In genomic region chr3:120073528-120073927, GRCm38 (mm10) we compare ENCODE assay signal across 23 mouse cellular contexts.
A peak's percentile ranks its signal among the peaks of the same experiment; 100 is the strongest.
DNase-seq lines count a peak whose midpoint lies in the region; ATAC-seq lines count a peak whose summit lies in the region.
"Had no signal": no experiment of that assay in that cellular context is flagged by ENCODE, and none has a peak within 500 bp of the region (broad histone marks: within the 10 kb centered on the region; RNA-seq: fewer than 3 reads in every experiment).

No protein-coding gene starts in this region.

- DNase-seq in lung, postnatal 4 days, result no peak
- DNase-seq in retina, postnatal 1 day, result peak; percentile 60
- DNase-seq in retina, embryonic 14.5 days (ENCODE audit: low spot score), result no peak
- DNase-seq in embryonic facial prominence, embryonic 14.5 days (ENCODE audit: low spot score), result peak; percentile 1
- no peak for DNase-seq in adrenal gland, postnatal 14 days
- DNase-seq: adrenal gland, postnatal 10 days; cerebellum, adult 11 months; cerebellum, adult 2 months; cerebellum, adult 9-11 months; cerebellum, postnatal 25 days; embryo, embryonic 11 days; gastrocnemius, postnatal 10 days; gastrocnemius, postnatal 36 days; heart, adult 2 months had no signal

- H3K36me3 ChIP-seq in lung, embryonic 15.5 days, result no peaks in the 10 kb centered on the region
- H3K36me3 ChIP-seq in embryonic facial prominence, embryonic 14.5 days (ENCODE audit: control insufficient read depth, insufficient read depth, low read length), result no peaks in the 10 kb centered on the region
- H3K36me3 ChIP-seq: embryonic facial prominence, embryonic 12.5 days; forebrain, embryonic 10.5 days; heart, embryonic 10.5 days; hindbrain, embryonic 12.5 days; hindbrain, embryonic 15.5 days had no signal

- H3K9me3 ChIP-seq in lung, embryonic 15.5 days, result no peaks in the 10 kb centered on the region
- H3K9me3 ChIP-seq in embryonic facial prominence, embryonic 14.5 days (ENCODE audit: control insufficient read depth, low read length), result no peaks in the 10 kb centered on the region
- H3K9me3 ChIP-seq: embryonic facial prominence, embryonic 12.5 days; forebrain, embryonic 10.5 days; forebrain, embryonic 13.5 days; heart, embryonic 10.5 days; hindbrain, embryonic 12.5 days; hindbrain, embryonic 15.5 days had no signal

- no peak overlapping the region for H3K4me2 ChIP-seq in lung, embryonic 15.5 days
- no peak overlapping the region for H3K4me2 ChIP-seq in embryonic facial prominence, embryonic 14.5 days (ENCODE audit: low read depth, low read length)
- H3K4me2 ChIP-seq: embryonic facial prominence, embryonic 12.5 days; forebrain, embryonic 13.5 days; hindbrain, embryonic 12.5 days; hindbrain, embryonic 15.5 days had no signal

- H3K4me3 ChIP-seq in lung, embryonic 15.5 days, result no peak overlapping the region
- H3K4me3 ChIP-seq in embryonic facial prominence, embryonic 14.5 days (ENCODE audit: low read depth, low read length), result no peak overlapping the region
- H3K4me3 ChIP-seq: embryonic facial prominence, embryonic 12.5 days; forebrain, embryonic 10.5 days; forebrain, embryonic 13.5 days; heart, adult 2 months; heart, embryonic 10.5 days; hindbrain, embryonic 12.5 days; hindbrain, embryonic 15.5 days had no signal

- no peaks in the 10 kb centered on the region for H3K4me1 ChIP-seq in lung, embryonic 15.5 days
- H3K4me1 ChIP-seq in embryonic facial prominence, embryonic 14.5 days (ENCODE audit: control insufficient read depth, insufficient read depth, low read length), result no peaks in the 10 kb centered on the region
- H3K4me1 ChIP-seq: embryonic facial prominence, embryonic 12.5 days; forebrain, embryonic 13.5 days; heart, embryonic 10.5 days; hindbrain, embryonic 12.5 days; hindbrain, embryonic 15.5 days had no signal

- WGBS in lung, embryonic 15.5 days, result 12% methylated on average over 1 of the region's 1 CpGs
- WGBS in embryonic facial prominence, embryonic 14.5 days, result 21% methylated on average over 1 of the region's 1 CpGs

- peak; percentile 52; the same call in 1 of the 2 replicates for ATAC-seq in lung, embryonic 15.5 days (ENCODE audit: borderline replicate concordance, extremely low read depth, low FRiP score, low TSS enrichment)
- ATAC-seq in embryonic facial prominence, embryonic 14.5 days (ENCODE audit: low read depth), result no peak
- ATAC-seq: activated CD4-positive, CD25-positive, alpha-beta regulatory T cell, adult 4 months; forebrain, embryonic 13.5 days; forebrain, embryonic 16.5 days had no signal

- H3K9ac ChIP-seq in lung, embryonic 15.5 days, result no peak overlapping the region
- H3K9ac ChIP-seq in embryonic facial prominence, embryonic 14.5 days (ENCODE audit: low read depth, low read length), result no peak overlapping the region
- H3K9ac ChIP-seq: embryonic facial prominence, embryonic 12.5 days; forebrain, embryonic 13.5 days; hindbrain, embryonic 12.5 days; hindbrain, embryonic 15.5 days had no signal

- H3K27me3 ChIP-seq in lung, embryonic 15.5 days, result no peaks in the 10 kb centered on the region
- H3K27me3 ChIP-seq in embryonic facial prominence, embryonic 14.5 days (replicated peaks; ENCODE audit: control insufficient read depth, insufficient read depth, low read length), result no peaks in the 10 kb centered on the region
- H3K27me3 ChIP-seq: embryonic facial prominence, embryonic 12.5 days; forebrain, embryonic 13.5 days; hindbrain, embryonic 12.5 days; hindbrain, embryonic 15.5 days had no signal

- no peak overlapping the region for H3K27ac ChIP-seq in lung, embryonic 15.5 days
- H3K27ac ChIP-seq in embryonic facial prominence, embryonic 14.5 days (replicated peaks; ENCODE audit: low read depth, low read length), result no peak overlapping the region
- H3K27ac ChIP-seq: embryonic facial prominence, embryonic 12.5 days; forebrain, embryonic 10.5 days; forebrain, embryonic 13.5 days; heart, adult 2 months; heart, embryonic 10.5 days; hindbrain, embryonic 12.5 days; hindbrain, embryonic 15.5 days had no signal

Comparison
In these comparisons a context has a peak if more than half of its experiments do, and no peak if none do; other contexts are left out.
1. DNase-seq: peak in retina, postnatal 1 day (single experiment) and embryonic facial prominence, embryonic 14.5 days (single experiment); none in lung, postnatal 4 days (0 of 2), retina, embryonic 14.5 days (single experiment) and adrenal gland, postnatal 14 days (single experiment).